15 mouse cellular contexts compared by ENCODE assay signal in genomic region chr7:7108501-7108900, GRCm38 (mm10). TPM values are rescaled to one million over a fixed set of nuclear protein-coding genes. Genes with fewer than 3 reads are reported as not detected.
DNase-seq lines count a peak whose midpoint lies in the region.
"Had no signal": no experiment of that assay in that cellular context is flagged by ENCODE, and none has a peak within 500 bp of the region (broad histone marks: within the 10 kb centered on the region; RNA-seq: fewer than 3 reads in every experiment).

No protein-coding gene starts in this region.

- DNase-seq in heart, adult 11 months = peak; percentile 41
- DNase-seq in heart, postnatal 4 days = no peak
- peak; percentile 47 for DNase-seq in ES-CJ7 (ENCODE audit: low read depth, low spot score)
- peak; percentile 9 for DNase-seq in WW6 (ENCODE audit: low read depth, low spot score)
- DNase-seq in thymus, postnatal 14 days = no peak
- DNase-seq in layer of hippocampus, adult 9-11 months = no peak
- DNase-seq: adrenal gland, postnatal 10 days; adrenal gland, postnatal 36 days; cerebellum, adult 18-20 months; cerebellum, adult 9-10 months; cerebellum, postnatal 14 days; gastrocnemius, postnatal 14 days; heart, adult 18-20 months; heart, postnatal 10 days; heart, postnatal 36 days had no signal

RNA-seq across cellular contexts. Expression of gene Zfp954, which starts 12.8 kb away (rescaled TPM):
- total RNA-seq in heart, postnatal 4 days (2021) = 1 to 10 TPM; 4.3 to 4.5 TPM

RNA-seq across cellular contexts. Expression of gene Zfp773, which starts 28.1 kb away (rescaled TPM):
- total RNA-seq in heart, postnatal 4 days (2021) = under 1 TPM; 0.36 to 0.67 TPM

Comparison
In these comparisons a context has a peak if more than half of its experiments do, and no peak if none do; other contexts are left out.
1. DNase-seq: peak in heart, adult 11 months (single experiment), ES-CJ7 (single experiment) and WW6 (single experiment); none in heart, postnatal 4 days (single experiment), thymus, postnatal 14 days (single experiment) and layer of hippocampus, adult 9-11 months (single experiment).